Mouse (Mus musculus) forebrain, embryonic 15.5 days (tissue): ENCODE data around the gene Hs6st3. TPM values are rescaled to one million over a fixed set of nuclear protein-coding genes. Genes with fewer than 3 reads are reported as not detected.

Experiments
- ATAC-seq: fragments of 200-750 bp; cut with Nextera tagmentation; replicated peaks from 2 replicates; pipeline ENCODE4 v1.8.0; 2017; ENCODE audit warnings: mild to moderate bottlenecking, moderate TSS enrichment, moderate library complexity
- H3K27ac ChIP-seq: fragments of 300-500 bp; sonication (generic); replicated peaks from 2 replicates; pipeline ENCODE4 v1.5.1; 2015; ENCODE audit warnings: mild to moderate bottlenecking, inconsistent platforms
- H3K27me3 ChIP-seq: fragments of 300-500 bp; sonication (generic); 2 replicates; pipeline ENCODE4 v1.6.1; 2015; ENCODE audit warnings: inconsistent platforms
- H3K36me3 ChIP-seq: fragments of 300-500 bp; sonication (generic); 2 replicates; pipeline ENCODE4 v1.6.1; 2015; ENCODE audit warnings: mild to moderate bottlenecking, inconsistent platforms
- H3K4me1 ChIP-seq: fragments of 300-500 bp; sonication (generic); 2 replicates; pipeline ENCODE4 v1.6.1; 2015; ENCODE audit warnings: inconsistent platforms
- H3K4me2 ChIP-seq: fragments of 300-500 bp; sonication (generic); replicated peaks from 2 replicates; pipeline ENCODE4 v1.6.1; 2015; ENCODE audit warnings: mild to moderate bottlenecking, inconsistent platforms
- H3K4me3 ChIP-seq: fragments of 300-500 bp; sonication (generic); 2 replicates; pipeline ENCODE4 v1.5.1; 2015; ENCODE audit warnings: mild to moderate bottlenecking, inconsistent platforms
- H3K9ac ChIP-seq: fragments of 300-500 bp; sonication (generic); replicated peaks from 2 replicates; pipeline ENCODE4 v1.6.1; 2015; ENCODE audit warnings: mild to moderate bottlenecking, inconsistent platforms
- H3K9me3 ChIP-seq: fragments of 300-500 bp; sonication (generic); 2 replicates; pipeline ENCODE4 v1.6.1; 2016; ENCODE audit warnings: inconsistent platforms
- WGBS: fragments of 180-500 bp; shearing (Covaris S2); methylation state at CpG from one replicate; pipeline ENCODE4 v1.1.7; 2015; ENCODE audit warnings: mixed read lengths; 5-methylcytosine and 5-hydroxymethylcytosine counted together
- polyA plus RNA-seq: library from polyadenylated mRNA; unstranded; fragments of >200 nt; fragmentation: Nextera tagmentation; extraction: Ambion mirVana; gene quantifications from 2 replicates; pipeline ENCODE4 v1.2.1, GENCODE M21; 2015

The Hs6st3 gene
- polyA plus RNA-seq, 1 experiment from 2014 or later, result 1.4 TPM

DNA sequence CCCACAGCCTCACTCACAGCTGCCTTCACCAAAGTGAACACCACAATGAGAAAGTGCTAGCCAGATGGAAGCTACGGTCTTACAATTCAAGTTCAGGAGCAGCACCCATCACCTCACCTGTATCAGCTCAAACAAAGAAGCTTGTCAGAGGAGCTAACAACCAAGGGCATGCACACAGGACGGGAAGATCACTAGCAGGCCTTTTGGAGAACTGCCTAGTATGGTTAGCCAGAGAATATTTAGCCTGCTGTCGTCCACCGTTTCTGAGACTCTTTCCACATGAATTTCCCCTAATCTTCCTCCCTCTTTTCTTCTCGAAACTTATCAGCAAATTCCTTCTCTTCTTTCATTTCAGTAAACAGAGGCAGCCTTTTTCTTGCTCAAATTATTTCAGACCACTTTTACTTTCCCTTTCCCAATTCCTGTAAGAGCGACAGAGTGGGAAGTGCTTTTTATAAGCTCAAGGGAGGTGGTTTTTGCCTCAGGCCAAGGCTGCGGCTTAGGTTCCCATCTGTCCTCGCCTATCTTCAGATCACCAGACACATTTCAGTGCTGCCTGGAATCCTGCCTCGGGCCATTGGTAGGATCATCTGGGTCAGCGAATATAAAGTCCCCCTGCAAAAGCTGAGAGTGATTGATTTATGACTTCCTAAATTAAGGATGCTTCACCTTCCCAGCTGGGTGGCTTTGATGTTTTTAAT, 757.8 kb downstream of the Hs6st3 start:
- Histone ChIP-seq H3K4me2 (no peak overlapping the region), H3K4me3 (no peak overlapping the region), H3K9me3 (no peaks in the 10 kb centered on the region), H3K27ac (no peak overlapping the region), H3K36me3 (no peaks in the 10 kb centered on the region), H3K4me1 (no peaks in the 10 kb centered on the region), H3K27me3 (no peaks in the 10 kb centered on the region), H3K9ac (no peak overlapping the region)
- no peak for ATAC-seq
- 71% methylated on average over 10 of the region's 10 CpGs for WGBS

DNA sequence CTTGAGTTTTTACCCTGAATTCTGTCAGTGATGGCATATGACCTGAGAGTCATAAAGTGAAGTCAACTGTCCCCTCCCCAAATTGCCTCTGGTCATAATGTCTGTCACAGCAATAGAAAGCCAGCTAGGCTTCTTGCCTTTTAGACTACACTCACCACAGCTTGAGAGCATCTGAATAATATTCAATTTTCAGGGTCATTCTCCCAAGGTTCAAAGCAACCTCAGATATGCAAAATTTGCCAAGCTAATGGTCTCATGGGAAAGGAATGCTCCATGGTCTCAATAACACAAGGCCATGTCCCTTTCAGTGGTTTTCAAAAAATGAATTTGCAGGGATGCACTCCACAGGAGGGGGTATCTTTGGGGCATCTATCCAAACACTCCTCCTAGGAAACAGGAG, 764.3 kb downstream of the Hs6st3 start:
- Histone ChIP-seq H3K36me3 (no peaks in the 10 kb centered on the region), H3K9me3 (no peaks in the 10 kb centered on the region), H3K4me2 (no peak overlapping the region), H3K27me3 (no peaks in the 10 kb centered on the region), H3K27ac (no peak overlapping the region), H3K4me3 (no peak overlapping the region), H3K9ac (no peak overlapping the region), H3K4me1 (no peaks in the 10 kb centered on the region)
- no peak for ATAC-seq

- Histone ChIP-seq H3K36me3 (no peaks in the 10 kb centered on the region), H3K9ac (no peak overlapping the region), H3K27ac (no peak overlapping the region), H3K4me1 (no peaks in the 10 kb centered on the region), H3K4me3 (no peak overlapping the region), H3K27me3 (no peaks in the 10 kb centered on the region), H3K9me3 (no peaks in the 10 kb centered on the region), H3K4me2 (no peak overlapping the region)
- no peak for ATAC-seq
- WGBS, result 74% methylated on average over 13 of the region's 13 CpGs
Observed at GRCm38 (mm10) chr14:119908032-119908675, 770.0 kb downstream of the Hs6st3 start.

DNA sequence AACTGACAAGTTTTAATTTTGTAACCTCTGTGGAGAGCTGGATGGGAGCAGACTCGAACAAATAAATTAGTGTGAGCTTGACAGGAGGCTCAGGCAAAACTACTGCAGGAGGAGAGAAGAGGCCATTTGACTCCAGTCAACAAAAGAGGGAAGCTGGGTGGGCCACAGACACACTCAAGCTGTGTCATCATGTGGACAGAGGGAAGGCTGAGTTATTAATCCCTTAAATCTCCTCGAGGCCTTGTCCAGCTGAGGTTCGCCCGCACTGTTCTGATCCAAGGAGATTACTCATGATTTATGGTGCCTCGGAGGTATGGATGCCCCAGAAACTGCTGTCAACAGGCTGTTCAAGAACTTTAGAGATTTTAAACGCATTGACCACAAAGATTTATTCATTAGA, 776.4 kb downstream of the Hs6st3 start:
- Histone ChIP-seq H3K9ac (no peak overlapping the region), H3K27me3 (no peaks in the 10 kb centered on the region), H3K27ac (no peak overlapping the region), H3K4me3 (no peak overlapping the region), H3K9me3 (no peaks in the 10 kb centered on the region), H3K4me1 (no peaks in the 10 kb centered on the region), H3K36me3 (no peaks in the 10 kb centered on the region), H3K4me2 (no peak overlapping the region)
- WGBS, result 85% methylated on average over 6 of the region's 6 CpGs
- no peak for ATAC-seq

GRCm38 (mm10) chr14:119918281-119919034, 780.3 kb downstream of the Hs6st3 start:
- Histone ChIP-seq H3K4me3 (no peak overlapping the region), H3K4me2 (no peak overlapping the region), H3K9ac (no peak overlapping the region), H3K27ac (no peak overlapping the region), H3K9me3 (no peaks in the 10 kb centered on the region), H3K27me3 (no peaks in the 10 kb centered on the region), H3K4me1 (no peaks in the 10 kb centered on the region), H3K36me3 (no peaks in the 10 kb centered on the region)
- WGBS, result 78% methylated on average over 6 of the region's 6 CpGs
- ATAC-seq, result no peak

- Histone ChIP-seq H3K9me3 (no peaks in the 10 kb centered on the region), H3K36me3 (no peaks in the 10 kb centered on the region), H3K4me1 (no peaks in the 10 kb centered on the region), H3K4me3 (no peak overlapping the region), H3K27ac (no peak overlapping the region), H3K4me2 (no peak overlapping the region), H3K27me3 (no peaks in the 10 kb centered on the region), H3K9ac (no peak overlapping the region)
- no peak for ATAC-seq
- WGBS, result 95% methylated on average over 1 of the region's 1 CpGs
Observed at GRCm38 (mm10) chr14:119919177-119919576, 781.0 kb downstream of the Hs6st3 start.

Other genes with a start within 250 kb of the Hs6st3 start
- 40.8 and 41.4 TPM in 2 replicates for gene Dzip1, start 212.9 kb upstream of the Hs6st3 start, polyA plus RNA-seq
- 17.9 and 19.0 TPM in 2 replicates for gene Dnajc3, start 200.4 kb upstream of the Hs6st3 start, polyA plus RNA-seq
- 12.9 and 14.4 TPM in 2 replicates for gene Uggt2, start 38.9 kb upstream of the Hs6st3 start, polyA plus RNA-seq